Mouse (Mus musculus): ENCODE data around the gene 1700037H04Rik. TPM values are rescaled to one million over a fixed set of nuclear protein-coding genes. Genes with fewer than 3 reads are reported as not detected.

1700037H04Rik gene
- total RNA-seq (2022) = 10 to 100 TPM; 32.2 to 68.7 (median 53.9) TPM

DNA sequence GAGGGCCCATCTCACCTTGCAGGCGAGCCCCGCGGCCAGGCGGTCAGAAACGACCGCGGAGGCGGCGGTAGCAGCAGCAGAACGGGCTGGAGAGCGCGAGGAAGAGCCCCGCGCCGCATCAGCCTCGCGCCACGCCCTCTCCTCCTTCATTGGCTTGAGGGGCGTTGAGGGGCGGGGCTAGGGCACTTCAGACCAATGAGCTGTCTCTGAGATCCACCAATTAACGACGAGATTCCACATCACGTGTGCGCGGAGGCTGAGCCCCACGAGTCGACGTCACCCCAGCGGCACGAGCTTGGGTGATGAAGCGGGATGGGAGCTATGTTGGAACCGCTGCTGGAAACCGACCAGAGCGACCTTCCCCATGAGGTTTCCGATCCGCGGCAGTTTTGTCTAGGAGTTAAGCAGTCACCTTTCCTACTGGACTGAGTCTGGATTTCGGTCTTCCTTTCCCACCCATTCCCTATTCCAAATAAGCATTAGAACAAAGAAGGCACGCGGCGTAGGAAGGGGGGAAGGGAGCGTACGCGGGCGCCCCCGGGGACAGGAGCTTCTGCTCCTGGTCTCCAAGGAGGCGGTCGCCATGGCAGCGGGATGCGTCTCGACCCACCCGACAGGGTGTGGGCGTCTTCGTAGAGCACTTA is at the start of gene 1700037H04Rik:
Gene 1700037H04Rik, minus strand, starts transcription at position 144 of the 644 bp plus-strand sequence.
- DNase-seq = peak; percentile 96

DNA sequence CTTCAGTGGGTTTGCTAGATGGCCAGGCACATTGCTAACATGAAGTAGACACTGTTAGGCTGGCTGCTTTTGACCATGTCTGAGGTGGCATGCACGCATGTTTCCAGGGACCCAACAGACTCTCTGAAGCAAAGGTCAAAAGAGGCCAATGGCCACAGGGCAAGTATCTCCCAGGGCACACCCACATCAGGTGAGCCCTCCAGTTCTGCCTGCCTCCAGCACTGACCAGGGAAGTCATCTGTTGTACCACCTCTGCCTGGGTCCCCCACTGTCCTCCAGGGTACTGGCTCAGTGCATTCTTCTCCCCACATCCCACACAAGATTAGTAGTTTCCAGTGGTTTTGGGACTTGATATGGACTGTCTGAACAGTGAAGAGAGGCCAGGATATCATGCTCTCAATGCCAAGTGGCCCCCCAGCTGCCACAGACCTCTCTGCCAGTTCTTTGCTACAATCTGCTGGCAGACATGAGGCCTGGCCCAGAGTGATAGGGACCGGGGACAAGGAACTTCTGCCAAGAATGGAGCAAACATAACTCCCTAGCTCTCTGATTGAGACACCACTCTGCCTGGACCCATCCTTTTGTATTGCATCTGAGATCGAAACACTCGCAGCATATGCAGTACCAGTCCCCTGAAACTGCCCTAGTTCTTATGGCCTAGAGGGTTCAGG is 49.4 kb upstream of the 1700037H04Rik start:
- no peak for DNase-seq

DNA sequence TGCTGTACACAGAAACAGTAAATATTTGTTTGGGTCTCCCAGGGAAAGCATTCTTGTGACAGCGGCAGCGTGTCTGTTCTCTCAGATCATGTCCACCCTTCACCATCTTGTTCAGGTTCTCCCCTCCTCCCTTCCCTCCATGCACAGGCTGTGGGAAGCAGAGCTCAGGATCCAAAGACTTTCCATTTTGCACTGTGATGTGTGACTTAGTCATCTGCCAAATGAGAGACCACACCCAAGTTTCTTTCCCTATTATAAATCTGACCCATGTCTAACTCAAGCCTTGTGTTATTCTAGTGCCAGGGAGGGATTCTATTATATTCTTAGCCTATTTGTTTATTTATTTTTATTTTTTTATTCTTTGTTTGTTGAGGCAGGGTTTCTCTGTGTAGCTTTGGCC is 48.5 kb upstream of the 1700037H04Rik start:
- DNase-seq = no peak

DNA sequence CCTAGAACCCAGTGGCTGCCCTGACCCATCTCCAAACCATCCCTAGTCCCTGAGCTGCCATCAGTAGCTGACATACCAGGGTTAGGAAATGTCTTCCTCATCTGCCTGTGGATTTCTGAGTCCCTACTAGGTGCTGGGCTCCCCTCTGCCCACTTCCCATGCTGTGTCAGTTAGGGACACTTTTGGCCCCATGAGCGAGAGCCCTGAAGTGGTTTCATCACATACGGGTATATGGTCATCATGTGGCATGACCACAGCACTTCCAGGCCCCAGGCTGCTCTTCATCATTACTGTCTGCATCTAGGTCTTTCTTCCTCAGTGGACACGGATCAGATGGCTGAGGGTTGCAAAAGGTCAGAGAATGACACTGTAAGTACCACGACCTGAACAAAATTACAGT is 46.9 kb upstream of the 1700037H04Rik start, which contains the start of gene Ap5s1:
Gene Ap5s1, plus strand, starts transcription at position 301 of the 400 bp plus-strand sequence.
- DNase-seq = no peak

DNA sequence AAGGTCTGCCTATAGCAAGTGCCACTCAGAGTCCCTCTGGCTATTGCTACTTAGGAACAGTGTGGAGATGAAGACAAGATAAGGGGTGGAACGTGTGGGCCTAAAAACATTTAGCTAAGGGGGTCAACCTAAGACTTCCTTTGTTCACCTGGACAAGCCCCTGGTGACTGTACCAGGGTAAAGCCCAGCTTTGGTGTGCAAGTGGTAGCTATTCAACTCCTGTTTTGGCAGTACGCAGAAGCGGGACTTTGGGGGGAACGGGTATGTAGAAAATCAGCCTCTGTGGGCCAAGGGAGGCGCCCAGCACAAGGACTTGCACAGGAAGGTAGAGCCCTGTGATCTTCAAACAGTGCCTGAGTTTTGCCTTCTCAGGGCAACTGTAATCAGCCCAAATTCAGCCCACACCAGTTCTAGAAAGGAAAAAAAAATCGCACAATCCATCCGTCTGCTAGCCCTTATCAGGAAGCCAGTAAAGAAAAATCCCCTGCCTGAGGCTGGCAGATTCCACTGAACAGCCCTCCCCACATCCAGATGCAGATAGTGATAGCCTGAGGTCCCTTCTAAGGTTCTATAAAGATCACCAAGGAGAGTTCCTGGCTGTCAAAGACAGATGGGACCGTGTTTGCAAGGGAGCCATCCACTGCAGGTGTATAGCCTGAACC is 45.8 kb upstream of the 1700037H04Rik start:
- DNase-seq = no peak

DNA sequence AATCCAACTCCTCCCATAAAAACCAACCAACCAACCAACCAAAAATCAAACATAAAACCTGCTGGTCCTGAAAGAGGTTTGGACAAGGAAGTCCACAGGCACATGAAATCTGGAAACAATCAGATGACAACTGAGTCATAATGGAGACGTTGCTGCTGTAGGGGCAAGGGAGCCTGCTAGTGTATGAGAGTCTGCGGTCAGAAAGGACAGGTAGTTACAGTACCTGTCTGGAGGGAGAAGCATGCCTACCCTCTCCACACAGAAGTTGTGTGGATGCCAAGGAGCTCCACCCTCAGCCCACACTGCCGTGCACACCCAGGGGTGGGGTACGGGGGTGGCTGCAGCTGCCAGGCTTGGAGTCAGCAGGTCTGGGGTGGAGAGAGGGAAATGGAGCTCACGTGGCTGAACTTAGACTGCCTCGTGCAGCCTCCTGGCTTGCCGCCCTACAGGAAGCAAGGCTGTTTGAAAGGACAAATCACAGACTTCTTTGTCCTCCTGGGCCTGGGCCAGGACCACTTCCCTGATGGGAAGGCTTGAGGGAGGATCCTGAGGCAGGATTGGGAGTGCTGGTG is 44.6 kb upstream of the 1700037H04Rik start:
- peak; percentile 94 for DNase-seq

DNA sequence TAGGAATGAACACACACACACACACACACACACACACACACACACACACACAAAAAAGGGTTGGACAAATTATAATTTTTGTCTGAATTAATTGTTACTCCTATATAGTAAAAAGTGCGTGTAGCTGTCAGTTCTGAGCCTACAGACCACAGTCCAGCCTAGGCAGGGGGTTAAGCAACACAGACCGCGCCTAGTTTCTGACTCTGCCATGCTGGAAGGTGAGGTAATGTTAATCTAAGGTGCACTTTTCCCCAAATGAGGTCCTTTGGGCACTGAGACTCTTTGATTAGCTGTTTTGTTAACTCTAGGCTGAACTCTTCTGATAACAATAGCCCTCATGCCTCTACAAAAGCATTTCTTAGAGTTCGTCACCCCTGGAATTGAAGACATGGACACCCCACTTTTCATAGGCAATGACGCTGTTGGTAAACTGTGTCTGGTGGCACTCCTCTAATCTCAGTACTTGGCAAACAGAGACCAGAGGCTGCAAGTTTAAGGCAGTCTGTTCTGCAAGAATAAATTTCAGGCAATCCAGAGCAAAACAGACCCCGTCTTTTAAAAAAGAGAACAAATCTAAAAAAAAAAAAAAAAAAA is 44.0 kb upstream of the 1700037H04Rik start:
- DNase-seq = no peak

DNA sequence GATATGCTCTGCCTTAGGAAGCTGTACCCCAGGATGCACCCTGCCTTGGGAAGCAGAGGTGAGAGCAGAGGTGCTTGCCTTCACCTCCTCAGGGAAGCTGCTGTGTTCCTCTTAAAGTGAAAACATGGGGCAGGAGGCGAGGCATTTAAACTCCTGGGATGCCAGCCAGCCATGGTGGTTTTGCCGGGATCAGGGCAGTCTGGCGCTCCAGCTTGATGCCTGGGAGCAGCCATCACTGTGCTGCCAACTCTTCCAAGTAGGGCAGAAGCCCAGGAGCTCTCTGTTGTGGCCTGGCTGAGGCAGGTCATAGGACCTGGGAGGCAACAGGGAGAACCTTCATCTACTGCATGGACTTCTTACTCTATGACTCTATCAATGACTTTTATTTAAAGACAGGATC is 41.4 kb upstream of the 1700037H04Rik start:
- no peak for DNase-seq

DNA sequence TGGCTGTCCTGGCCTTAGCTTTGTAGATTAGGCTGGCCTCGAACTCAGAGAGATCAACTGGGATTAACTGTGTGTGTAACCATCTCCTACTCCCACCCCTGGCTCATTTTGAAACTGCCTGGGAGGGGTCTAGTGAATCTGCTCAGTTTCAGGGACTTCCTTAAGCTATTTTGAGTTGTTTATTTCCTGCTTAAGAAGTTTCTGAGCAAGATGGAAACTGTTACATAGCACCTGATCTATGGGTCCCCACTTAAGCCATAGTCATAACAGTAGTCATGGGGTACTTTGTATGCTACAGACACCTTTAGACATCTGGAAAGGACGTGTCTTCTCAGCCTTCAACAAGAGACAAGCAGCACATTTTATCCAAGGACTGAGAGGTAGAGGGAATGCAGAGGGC is 40.8 kb upstream of the 1700037H04Rik start:
- DNase-seq = no peak

DNA sequence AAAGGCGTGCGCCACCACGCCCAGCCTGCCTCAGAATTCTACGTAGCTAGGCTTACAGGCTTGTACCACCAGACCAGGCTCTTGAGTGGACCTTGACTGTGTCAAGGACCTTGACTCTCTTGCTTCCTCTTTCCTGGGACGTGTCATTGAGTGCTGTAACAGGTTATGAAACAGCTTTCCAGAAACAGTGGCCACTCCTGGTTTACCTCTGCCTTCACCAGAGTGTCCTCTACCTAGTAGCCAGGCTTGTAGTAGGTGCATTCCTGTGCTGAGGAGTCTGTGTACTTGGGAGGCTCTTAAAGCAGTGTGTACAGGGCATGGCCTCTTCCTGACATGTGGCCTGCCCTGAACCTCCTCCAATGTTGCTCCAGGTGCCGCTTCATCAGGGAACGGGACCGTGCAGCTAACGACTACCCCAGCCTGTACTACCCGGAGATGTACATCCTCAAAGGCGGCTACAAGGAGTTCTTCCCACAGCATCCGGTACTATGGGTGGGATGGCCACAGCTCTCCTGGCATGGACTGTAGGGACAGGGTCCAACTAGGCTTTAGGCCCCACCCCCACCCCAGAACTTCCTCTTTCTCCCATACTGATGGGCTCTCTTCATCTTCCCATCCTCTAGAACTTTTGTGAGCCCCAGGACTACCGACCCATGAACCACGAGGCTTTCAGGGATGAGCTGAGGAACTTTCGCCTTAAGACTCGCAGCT is 36.9 kb upstream of the 1700037H04Rik start:
- peak; percentile 22 for DNase-seq

DNA sequence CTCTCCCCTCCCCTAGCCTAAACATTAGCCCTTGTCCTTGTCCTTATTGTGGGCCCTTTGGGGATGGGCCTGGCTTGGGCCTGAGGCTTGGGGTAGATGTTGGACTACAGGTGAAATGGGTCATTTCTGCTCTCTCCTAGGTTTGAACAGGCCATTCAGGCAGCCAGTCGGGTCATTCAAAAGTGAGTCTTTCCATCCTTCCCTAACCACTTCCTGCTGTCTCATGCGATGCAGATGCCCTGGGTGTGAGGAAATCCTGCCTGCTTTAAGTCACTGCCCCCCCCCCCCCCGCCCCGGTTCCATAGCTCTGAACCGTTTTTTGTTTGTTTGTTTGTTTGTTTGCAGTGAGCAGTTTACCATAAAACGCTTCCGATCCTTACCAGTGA is 31.1 kb upstream of the 1700037H04Rik start:
- DNase-seq = no peak

DNA sequence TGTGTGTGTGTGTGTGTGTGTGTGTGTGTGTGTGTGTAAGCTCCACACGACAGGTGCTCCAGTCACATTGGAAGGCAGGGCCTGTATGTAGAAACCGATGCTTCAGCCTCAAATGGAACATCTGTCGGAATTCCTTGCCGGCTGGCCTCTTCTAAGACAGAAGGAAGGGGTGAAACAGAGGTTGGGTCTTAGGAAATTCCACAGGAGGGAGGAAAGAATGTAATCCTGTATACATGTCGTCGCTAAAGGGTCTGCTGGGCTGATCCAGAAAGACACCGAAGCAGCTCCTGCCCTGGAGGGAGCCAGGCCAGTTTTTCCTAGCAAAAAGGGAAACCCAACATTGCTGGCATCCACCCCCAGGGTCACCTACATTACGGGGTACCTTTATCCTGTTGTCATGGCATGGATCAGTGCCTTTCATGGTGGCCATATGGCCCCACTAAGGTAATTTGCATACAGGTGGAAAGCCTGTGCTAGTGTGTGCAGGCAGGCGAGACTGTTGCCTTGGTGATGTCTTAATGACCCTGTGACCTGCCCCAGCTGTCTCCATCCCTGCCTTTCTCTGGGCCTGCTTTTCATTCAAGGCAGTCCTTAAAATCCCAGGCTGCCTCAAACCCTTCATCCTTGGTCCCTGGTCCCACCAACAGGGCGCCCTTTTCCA is 30.6 kb upstream of the 1700037H04Rik start:
- no peak for DNase-seq

DNA sequence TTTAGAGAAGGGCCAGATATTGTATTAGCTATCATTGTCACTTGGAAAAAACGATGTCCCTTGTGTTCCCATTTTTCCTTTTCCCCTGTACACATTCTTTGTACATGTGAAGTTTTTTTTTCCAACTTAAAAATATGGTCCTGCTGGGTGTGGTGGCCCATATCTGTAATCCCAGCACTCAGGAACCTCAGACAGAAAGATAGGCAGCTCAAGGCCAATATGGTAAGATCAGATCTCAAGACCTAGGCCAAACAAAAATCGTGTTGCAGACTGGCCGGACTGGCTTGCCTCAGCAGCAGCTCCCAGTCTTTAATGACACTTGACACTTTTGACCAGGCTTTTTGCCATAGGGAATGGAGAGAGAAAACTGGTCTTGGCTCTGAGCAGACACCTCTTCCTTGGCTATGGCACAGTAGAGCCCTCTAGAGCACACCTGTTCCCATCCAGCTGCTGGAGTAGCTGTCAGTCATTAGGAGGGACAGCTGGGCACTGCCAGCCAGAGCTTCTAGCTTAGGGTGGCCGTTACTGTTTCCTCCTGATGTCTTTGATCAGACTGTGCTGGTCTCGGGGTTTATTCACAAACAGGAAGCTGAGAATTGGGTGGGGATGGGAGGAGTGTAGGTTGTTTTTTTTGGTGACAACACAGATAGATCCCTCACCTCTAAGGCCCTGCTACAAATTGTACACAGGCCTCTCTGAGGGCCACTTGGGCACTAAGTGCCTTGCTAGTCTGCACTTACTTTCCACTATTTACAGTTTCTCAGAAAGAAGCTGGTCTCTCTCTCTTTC is 29.8 kb upstream of the 1700037H04Rik start:
- no peak for DNase-seq

DNA sequence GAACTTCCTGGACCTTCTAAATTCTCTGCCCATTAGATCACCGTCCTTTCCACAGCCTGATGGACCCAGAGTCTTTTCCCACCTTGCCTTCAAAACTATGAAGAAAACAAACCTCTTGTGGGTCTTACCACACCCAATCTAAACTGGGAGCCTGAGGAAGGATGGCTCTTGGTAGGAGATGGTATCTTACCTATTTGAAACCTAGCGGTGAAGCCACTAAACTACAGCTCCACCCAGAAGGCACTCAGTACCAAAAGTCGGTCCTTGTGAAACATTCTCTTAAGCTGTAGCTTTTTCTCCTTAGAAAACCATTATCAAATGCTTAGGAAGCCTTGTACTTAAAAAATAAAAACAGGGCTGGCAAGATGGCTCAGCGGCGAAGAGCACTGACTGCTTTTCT is 28.4 kb upstream of the 1700037H04Rik start:
- DNase-seq = no peak

DNA sequence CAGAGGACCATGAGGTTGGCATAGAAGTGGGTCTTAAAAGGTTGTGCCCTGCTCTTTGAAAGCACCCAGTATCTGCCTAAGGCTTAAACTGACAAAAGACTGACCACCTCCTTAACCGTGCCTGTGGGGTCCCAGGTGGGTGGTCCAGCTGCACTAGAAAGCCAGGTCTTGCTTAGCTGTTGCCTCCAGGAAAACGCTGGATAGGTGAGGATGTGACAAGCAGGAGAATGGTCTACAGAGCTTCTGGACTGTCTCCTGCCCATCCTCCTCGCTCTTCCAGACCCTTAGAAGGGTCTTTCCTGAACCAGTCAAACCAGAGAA is 27.7 kb upstream of the 1700037H04Rik start:
- no peak for DNase-seq

DNA sequence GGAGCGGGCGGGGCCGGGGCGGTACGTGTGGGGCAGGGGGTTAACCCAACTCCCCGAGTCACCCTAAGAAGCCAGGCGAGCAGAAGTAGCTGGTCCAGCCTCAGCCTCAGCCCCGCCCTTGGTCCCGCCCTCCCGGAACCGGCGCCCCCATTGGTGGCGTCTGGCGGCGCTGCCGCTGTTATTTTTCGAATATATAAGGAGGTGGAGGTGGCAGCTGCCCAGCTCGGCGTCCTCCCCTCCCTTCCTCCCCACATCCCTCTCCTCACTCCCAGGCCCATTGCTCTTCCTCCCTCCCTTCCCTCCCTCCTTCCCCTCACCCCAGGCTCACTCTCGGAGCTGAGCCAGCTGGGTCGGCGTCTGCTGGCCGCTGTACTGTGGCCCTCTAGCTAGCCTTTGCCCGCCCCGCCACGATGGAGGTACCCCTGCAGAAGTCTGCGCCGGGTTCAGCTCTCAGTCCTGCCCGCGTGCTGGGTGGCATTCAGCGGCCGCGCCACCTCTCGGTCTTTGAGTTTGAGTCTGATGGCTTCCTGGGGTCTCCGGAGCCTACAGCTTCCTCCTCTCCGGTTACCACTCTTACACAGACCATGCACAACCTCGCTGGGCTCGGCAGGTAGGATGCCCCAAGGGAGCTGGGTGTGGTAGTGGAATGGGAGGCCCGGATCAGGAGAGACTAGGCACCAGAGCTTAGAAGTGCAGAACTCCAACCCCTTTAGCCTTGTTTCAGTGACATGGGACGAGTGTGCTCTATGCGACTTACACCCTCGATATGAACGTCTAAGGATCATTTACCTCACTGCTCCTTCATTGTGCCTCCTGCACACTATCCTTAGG is 27.1 kb upstream of the 1700037H04Rik start, which contains the start of the genes Cdc25b and Spef1:
Gene Cdc25b, plus strand, starts transcription at position 179 of the 831 bp plus-strand sequence.
Gene Spef1, minus strand, starts transcription at position 512 of the 831 bp plus-strand sequence.
- DNase-seq = peak; percentile 73

DNA sequence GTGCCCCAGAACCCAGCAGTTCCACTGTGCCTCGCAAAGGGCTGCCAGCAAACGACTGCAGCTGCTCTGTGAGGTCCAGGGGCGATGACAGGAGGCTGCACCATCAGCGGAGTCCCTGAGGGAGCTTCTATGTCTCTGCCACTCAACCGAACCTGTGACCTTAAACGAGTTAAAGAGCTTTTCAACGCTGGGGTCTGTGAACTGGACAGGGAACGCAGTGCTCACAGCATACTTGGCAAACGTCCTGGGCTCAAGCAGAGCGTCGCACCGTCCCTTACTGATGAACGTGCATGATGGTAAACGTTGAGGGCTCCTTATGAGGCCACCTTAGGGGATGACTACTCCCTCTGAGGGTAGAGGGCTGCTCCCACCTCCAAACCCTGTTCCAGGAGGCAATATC is 26.5 kb upstream of the 1700037H04Rik start:
- no peak for DNase-seq

DNA sequence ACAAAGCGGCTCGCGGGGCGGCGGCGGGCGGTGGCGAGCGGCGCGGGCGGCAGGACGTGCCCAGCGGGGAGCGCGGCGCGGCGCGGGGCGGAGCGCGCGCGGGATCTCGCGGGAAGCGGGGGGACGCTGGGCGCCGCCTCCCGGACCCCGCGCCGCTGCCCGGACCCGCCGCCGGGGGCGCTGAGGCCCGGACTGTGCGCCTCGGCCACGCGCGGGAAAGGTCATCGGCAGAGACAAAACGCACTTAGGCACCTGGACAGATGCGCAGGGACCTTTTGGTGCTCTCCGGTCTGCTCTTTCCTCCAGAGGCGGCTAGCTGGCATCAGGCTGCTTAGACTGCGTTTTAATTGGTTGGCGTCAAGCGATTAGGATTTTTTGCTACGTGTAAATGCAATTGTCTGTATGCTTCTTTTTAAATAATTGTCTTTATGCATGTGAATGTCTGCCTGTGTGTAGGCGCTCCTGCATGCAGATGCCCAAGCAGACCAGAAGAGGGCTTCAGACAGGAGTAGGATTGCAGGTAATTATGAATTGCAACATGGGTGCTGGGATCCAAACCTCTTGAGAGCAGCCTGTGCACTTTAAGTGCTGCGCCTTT is 20.2 kb upstream of the 1700037H04Rik start, which contains the start of gene Cenpb:
Gene Cenpb, minus strand, starts transcription at position 78 of the 598 bp plus-strand sequence.
- peak; percentile 73 for DNase-seq

DNA sequence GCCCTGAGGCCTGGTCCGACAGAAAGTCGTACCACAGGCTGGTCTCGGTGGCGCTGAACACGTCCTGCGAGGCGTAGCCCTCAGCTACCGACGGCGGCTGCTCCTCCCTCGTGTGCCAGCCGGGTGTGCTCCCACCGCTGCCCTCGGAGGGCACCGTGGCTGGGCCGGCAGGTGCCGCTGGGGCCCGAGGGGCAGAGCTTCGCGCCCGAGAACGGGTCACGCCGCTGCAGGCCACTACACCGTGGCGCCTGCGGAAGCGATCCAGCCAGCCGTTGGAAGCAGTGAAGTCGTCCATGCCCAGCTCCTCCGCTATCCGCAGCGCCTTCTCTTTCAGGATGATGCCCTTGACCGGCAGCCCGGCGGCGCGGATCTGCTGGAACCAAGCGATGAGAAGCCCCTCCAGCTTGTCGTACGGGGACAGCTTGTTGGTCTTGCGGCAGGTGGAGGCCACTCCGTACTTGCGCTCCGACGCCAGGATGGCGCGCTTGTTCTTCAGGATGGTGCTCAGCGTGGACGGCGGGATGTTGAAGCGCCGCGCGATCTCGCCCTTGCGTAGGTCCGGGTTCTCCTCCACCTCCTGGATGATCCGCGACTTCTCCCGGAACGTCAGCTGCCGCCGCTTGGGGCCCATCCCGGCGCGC is 19.5 kb upstream of the 1700037H04Rik start:
- peak; percentile 52 for DNase-seq
